Mouse (Mus musculus): ENCODE results near the gene Akr1c13. TPM values are rescaled to one million over a fixed set of nuclear protein-coding genes. Genes with fewer than 3 reads are reported as not detected.

Akr1c13 gene
- 10.8 and 17.9 TPM in 2 replicates for polyA plus RNA-seq (2012; rRNA removed)
- 36.6 and 37.4 TPM in 2 replicates for polyA plus RNA-seq (2014; fragmentation: Nextera tagmentation; extraction: Ambion mirVana)

- Histone ChIP-seq H3K27me3 (ENCODE audit: control insufficient read depth, insufficient read depth, low read length) (no peaks in the 10 kb centered on the region), H3K36me3 (replicated peaks; ENCODE audit: control insufficient read depth, insufficient read depth, low read depth) (no peaks in the 10 kb centered on the region), H3K9me3 (ENCODE audit: control insufficient read depth, low read length) (no peaks in the 10 kb centered on the region), H3K4me3 (ENCODE audit: insufficient read depth in 1 of 2, low read depth in 2 of 2, low read length in 2 of 2) (peak within 1 kb of the TSS; percentile 4 to 21; a peak in 3 of 4 replicates), H3K4me1 (replicated peaks; ENCODE audit: control insufficient read depth in 2 of 2, insufficient read depth in 2 of 2, low read length in 1 of 2) (no peaks in the 10 kb centered on the region), H3K9ac (replicated peaks) (no peak within 1 kb of the TSS), H3K4me2 (ENCODE audit: low read depth) (peak within 1 kb of the TSS; percentile 43), H3K27ac (no peak within 1 kb of the TSS)
- ATAC-seq (ENCODE audit: insufficient read depth) (peak; percentile 69), DNase-seq (ENCODE audit: low read depth in 3 of 3, low spot score in 3 of 3) (peak; percentile 11 to 28 (median 12))
- WGBS (ENCODE audit: insufficient replicate concordance) = 36% methylated on average over 3 of the region's 3 CpGs
- TF ChIP-seq EP300 (IDR thresholded peaks at IDR 0.05; ENCODE audit: low read depth) (no peak), CTCF (IDR thresholded peaks at IDR 0.05; ENCODE audit: low read depth) (no peak)
Observed at GRCm38 (mm10) chr13:4190904-4191303, at the start of gene Akr1c13. Akr1c13 (plus strand) TSS chr13:4191150.

DNA sequence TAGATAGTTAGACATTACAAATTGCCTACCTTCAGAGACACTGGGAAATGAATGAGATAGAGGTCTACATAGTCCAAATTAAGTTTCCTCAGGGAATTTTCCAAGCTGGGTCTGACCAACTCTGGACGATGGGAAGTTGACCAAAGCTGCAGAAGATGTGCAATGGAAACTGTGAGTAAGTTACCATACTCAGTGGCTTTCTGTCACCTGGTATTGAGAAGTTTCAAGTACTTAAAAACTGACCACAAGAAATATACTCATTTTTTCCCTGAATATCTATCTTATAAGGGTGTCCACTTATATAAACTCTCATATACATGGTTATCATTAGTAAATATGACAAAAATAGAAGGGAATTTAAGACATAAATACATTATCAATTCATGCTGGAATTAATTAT lies 46.7 kb upstream of the Akr1c13 start:
- Histone ChIP-seq H3K4me2 (ENCODE audit: low read depth) (no peak overlapping the region), H3K4me1 (replicated peaks; ENCODE audit: control insufficient read depth in 2 of 2, insufficient read depth in 2 of 2, low read length in 1 of 2) (no peaks in the 10 kb centered on the region), H3K27ac (no peak overlapping the region), H3K9me3 (ENCODE audit: control insufficient read depth, low read length) (no peaks in the 10 kb centered on the region), H3K36me3 (replicated peaks; ENCODE audit: control insufficient read depth, insufficient read depth, low read depth) (no peaks in the 10 kb centered on the region), H3K27me3 (ENCODE audit: control insufficient read depth, insufficient read depth, low read length) (no peaks in the 10 kb centered on the region), H3K9ac (replicated peaks) (no peak overlapping the region), H3K4me3 (ENCODE audit: insufficient read depth in 1 of 2, low read depth in 2 of 2, low read length in 2 of 2) (no peak overlapping the region)
- TF ChIP-seq CTCF (IDR thresholded peaks at IDR 0.05; ENCODE audit: low read depth) (no peak), EP300 (IDR thresholded peaks at IDR 0.05; ENCODE audit: low read depth) (no peak)
- 32% methylated on average over 1 of the region's 1 CpGs for WGBS (ENCODE audit: insufficient replicate concordance)
- DNase-seq (ENCODE audit: low read depth in 3 of 3, low spot score in 3 of 3) = no peak
- ATAC-seq (ENCODE audit: insufficient read depth) = no peak

- Histone ChIP-seq H3K9ac (replicated peaks) (no peak within 1 kb of the TSS), H3K36me3 (replicated peaks; ENCODE audit: control insufficient read depth, insufficient read depth, low read depth) (no peaks in the 10 kb centered on the region), H3K4me2 (ENCODE audit: low read depth) (no peak within 1 kb of the TSS), H3K4me1 (replicated peaks; ENCODE audit: control insufficient read depth in 2 of 2, insufficient read depth in 2 of 2, low read length in 1 of 2) (no peaks in the 10 kb centered on the region), H3K27ac (no peak within 1 kb of the TSS), H3K4me3 (ENCODE audit: insufficient read depth in 1 of 2, low read depth in 2 of 2, low read length in 2 of 2) (no peak within 1 kb of the TSS), H3K27me3 (ENCODE audit: control insufficient read depth, insufficient read depth, low read length) (no peaks in the 10 kb centered on the region), H3K9me3 (ENCODE audit: control insufficient read depth, low read length) (no peaks in the 10 kb centered on the region)
- ATAC-seq (ENCODE audit: insufficient read depth) (no peak), DNase-seq (ENCODE audit: low read depth in 3 of 3, low spot score in 3 of 3) (no peak)
- TF ChIP-seq EP300 (IDR thresholded peaks at IDR 0.05; ENCODE audit: low read depth) = no peak
- no peak for TF ChIP-seq CTCF (IDR thresholded peaks at IDR 0.05; ENCODE audit: low read depth)
- WGBS (ENCODE audit: insufficient replicate concordance) = 60% methylated on average over 5 of the region's 5 CpGs
Observed at GRCm38 (mm10) chr13:4150518-4150917, 40.4 kb upstream of the Akr1c13 start, which contains the start of gene Akr1c18. Akr1c18 (minus strand) TSS chr13:4150654.

- Histone ChIP-seq H3K4me3 (ENCODE audit: insufficient read depth in 1 of 2, low read depth in 2 of 2, low read length in 2 of 2) (no peak overlapping the region), H3K4me2 (ENCODE audit: low read depth) (no peak overlapping the region), H3K36me3 (replicated peaks; ENCODE audit: control insufficient read depth, insufficient read depth, low read depth) (no peaks in the 10 kb centered on the region), H3K9me3 (ENCODE audit: control insufficient read depth, low read length) (no peaks in the 10 kb centered on the region), H3K4me1 (replicated peaks; ENCODE audit: control insufficient read depth in 2 of 2, insufficient read depth in 2 of 2, low read length in 1 of 2) (no peaks in the 10 kb centered on the region), H3K27ac (no peak overlapping the region), H3K27me3 (ENCODE audit: control insufficient read depth, insufficient read depth, low read length) (no peaks in the 10 kb centered on the region), H3K9ac (replicated peaks) (no peak overlapping the region)
- TF ChIP-seq EP300 (IDR thresholded peaks at IDR 0.05; ENCODE audit: low read depth) (no peak), CTCF (IDR thresholded peaks at IDR 0.05; ENCODE audit: low read depth) (no peak)
- ATAC-seq (ENCODE audit: insufficient read depth) = no peak
- no peak for DNase-seq (ENCODE audit: low read depth in 3 of 3, low spot score in 3 of 3)
- WGBS (ENCODE audit: insufficient replicate concordance) = 31% methylated on average over 2 of the region's 2 CpGs
Observed at GRCm38 (mm10) chr13:4152908-4153307, 38.0 kb upstream of the Akr1c13 start.

DNA sequence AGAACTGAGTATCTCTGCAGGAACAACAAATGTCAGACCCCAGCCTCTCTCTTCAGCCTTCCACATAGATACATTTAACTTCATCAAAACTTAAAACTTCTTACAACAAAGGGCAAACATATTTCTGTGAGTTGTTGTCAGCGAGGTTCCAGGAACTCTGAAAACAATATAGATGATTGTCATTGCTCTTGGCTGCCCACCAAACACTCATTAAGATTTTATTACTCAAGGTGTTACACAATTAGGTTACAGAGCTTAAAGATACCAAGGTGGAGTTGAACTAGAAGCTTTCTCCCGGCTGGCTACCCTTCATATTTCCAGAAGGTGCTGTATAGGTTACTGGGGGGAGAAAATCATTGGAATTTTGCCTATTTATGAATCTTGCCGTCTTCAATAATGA lies 37.4 kb upstream of the Akr1c13 start:
- Histone ChIP-seq H3K4me2 (ENCODE audit: low read depth) (no peak overlapping the region), H3K9ac (replicated peaks) (no peak overlapping the region), H3K4me3 (ENCODE audit: insufficient read depth in 1 of 2, low read depth in 2 of 2, low read length in 2 of 2) (no peak overlapping the region), H3K27me3 (ENCODE audit: control insufficient read depth, insufficient read depth, low read length) (no peaks in the 10 kb centered on the region), H3K9me3 (ENCODE audit: control insufficient read depth, low read length) (no peaks in the 10 kb centered on the region), H3K36me3 (replicated peaks; ENCODE audit: control insufficient read depth, insufficient read depth, low read depth) (no peaks in the 10 kb centered on the region), H3K27ac (no peak overlapping the region), H3K4me1 (replicated peaks; ENCODE audit: control insufficient read depth in 2 of 2, insufficient read depth in 2 of 2, low read length in 1 of 2) (no peaks in the 10 kb centered on the region)
- no peak for ATAC-seq (ENCODE audit: insufficient read depth)
- 45% methylated on average over 3 of the region's 3 CpGs for WGBS (ENCODE audit: insufficient replicate concordance)
- no peak for DNase-seq (ENCODE audit: low read depth in 3 of 3, low spot score in 3 of 3)
- TF ChIP-seq CTCF (IDR thresholded peaks at IDR 0.05; ENCODE audit: low read depth) (no peak), EP300 (IDR thresholded peaks at IDR 0.05; ENCODE audit: low read depth) (no peak)
